Mouse (Mus musculus) gastrocnemius, adult 2 months (tissue): ENCODE data around the gene Surf6. TPM values are rescaled to one million over a fixed set of nuclear protein-coding genes. Genes with fewer than 3 reads are reported as not detected.

Experiments
- DNase-seq: peaks from one replicate; pipeline ENCODE4 v3.0.0; 2022
- H3K27ac ChIP-seq: fragments of 200-600 bp; 2 replicates; pipeline ENCODE4 v1.8.1; 2022; ENCODE audit warnings: mild to moderate bottlenecking
- H3K4me3 ChIP-seq: fragments of 200-600 bp; 2 replicates; pipeline ENCODE4 v1.8.1; 2022; ENCODE audit warnings: mild to moderate bottlenecking, moderate library complexity
- CTCF ChIP-seq: fragments of 200-600 bp; IDR thresholded peaks from 2 replicates; pipeline ENCODE4 v1.8.1; 2022; ENCODE audit warnings: antibody characterized with exemption, mild to moderate bottlenecking, moderate library complexity
- intact Hi-C: fragments of 180-260 bp; cut with DNase I; formaldehyde crosslinking; loops from one replicate; pipeline ENCODE4 v1.15.1; 2025
- total RNA-seq, 2 experiments: library from RNA; stranded (reverse); gene quantifications; 2 replicates each; pipeline ENCODE4 v1.2.3; 2021

Gene Surf6
- total RNA-seq, 2 experiments from 2014 or later, result 13.0 to 13.1 TPM

- DNase-seq, result peak; percentile 50
- intact Hi-C loops, result no loop called here
- Histone ChIP-seq H3K4me3 (no peak overlapping the region), H3K27ac (peak overlapping the region; percentile 35)
- TF ChIP-seq CTCF, result no peak
These were observed 25.2 kb upstream of the Surf6 start for GRCm38 (mm10) chr2:26927745-26928476.

- intact Hi-C loops, result no loop called here
These were observed 19.1 kb upstream of the Surf6 start for GRCm38 (mm10) chr2:26921784-26922183.

GRCm38 (mm10) chr2:26920190-26920855 is 17.6 kb upstream of the Surf6 start:
- Histone ChIP-seq H3K27ac (no peak overlapping the region), H3K4me3 (no peak overlapping the region)
- no peak for TF ChIP-seq CTCF
- DNase-seq, result no peak
- intact Hi-C loops, result no loop called here

More at GRCm38 (mm10) chr2:26921784-26922183, 19.1 kb upstream of the Surf6 start:
- H3K4me3 ChIP-seq, result no peak overlapping the region
- peak overlapping the region; percentile 12; the same call in 1 of the 2 replicates for H3K27ac ChIP-seq
- no peak for DNase-seq
- TF ChIP-seq CTCF, result no peak

- Histone ChIP-seq H3K27ac (no peak overlapping the region), H3K4me3 (no peak overlapping the region)
- no peak for DNase-seq
- intact Hi-C loops, result no loop called here
- no peak for TF ChIP-seq CTCF
These were observed 17.0 kb upstream of the Surf6 start for GRCm38 (mm10) chr2:26919684-26920083.

- Histone ChIP-seq H3K27ac (peak overlapping the region; percentile 93), H3K4me3 (peak overlapping the region; percentile 89)
- intact Hi-C loops, result no loop called here
- DNase-seq, result no peak
- no peak for TF ChIP-seq CTCF
These were observed 14.1 kb upstream of the Surf6 start for GRCm38 (mm10) chr2:26916738-26917137.

- H3K4me3 ChIP-seq, result peak within 1 kb of the TSS; percentile 89
- intact Hi-C loops, result no loop called here
- H3K27ac ChIP-seq, result peak within 1 kb of the TSS; percentile 93
- DNase-seq, result peak; percentile 85
- no peak for TF ChIP-seq CTCF
These were observed 13.4 kb upstream of the Surf6 start, which contains the start of the genes Surf2 and Surf1 for GRCm38 (mm10) chr2:26915927-26916728. Surf2 (plus strand) TSS chr2:26916367. Surf1 (minus strand) TSS chr2:26916530.

GRCm38 (mm10) chr2:26914148-26914941 is 11.7 kb upstream of the Surf6 start:
- intact Hi-C loops, result no loop called here
- Histone ChIP-seq H3K27ac (no peak overlapping the region), H3K4me3 (peak overlapping the region; percentile 89; the same call in 1 of the 2 replicates)
- DNase-seq, result no peak
- TF ChIP-seq CTCF, result no peak

- Histone ChIP-seq H3K27ac (no peak overlapping the region), H3K4me3 (no peak overlapping the region)
- no peak for DNase-seq
- no peak for TF ChIP-seq CTCF
- intact Hi-C loops, result no loop called here
These were observed 10.9 kb upstream of the Surf6 start for GRCm38 (mm10) chr2:26913416-26914147.

GRCm38 (mm10) chr2:26912253-26912770 is 9.6 kb upstream of the Surf6 start:
- Histone ChIP-seq H3K4me3 (peak overlapping the region; percentile 83), H3K27ac (0 out of 2 replicates have a peak overlapping the region, but pooled peaks have one; percentile 2)
- intact Hi-C loops, result no loop called here
- no peak for TF ChIP-seq CTCF
- no peak for DNase-seq

- peak; percentile 72 for DNase-seq
- intact Hi-C loops, result loop anchor here (2.0 kb wide), 1 partner anchor 22 kb away; the partner anchor contains the start of gene Surf4
- TF ChIP-seq CTCF, result no peak
- peak overlapping the region; percentile 83 for H3K4me3 ChIP-seq
- peak overlapping the region; percentile 91 for H3K27ac ChIP-seq
These were observed 8.5 kb upstream of the Surf6 start for GRCm38 (mm10) chr2:26910994-26911765.
